Mouse (Mus musculus) kidney, adult 9 months (tissue): ENCODE data around the gene Pcgf2.

ENCODE experiments used
- DNase-seq: peaks from one replicate; pipeline ENCODE4 v3.0.0; 2022

The Pcgf2 gene

DNA sequence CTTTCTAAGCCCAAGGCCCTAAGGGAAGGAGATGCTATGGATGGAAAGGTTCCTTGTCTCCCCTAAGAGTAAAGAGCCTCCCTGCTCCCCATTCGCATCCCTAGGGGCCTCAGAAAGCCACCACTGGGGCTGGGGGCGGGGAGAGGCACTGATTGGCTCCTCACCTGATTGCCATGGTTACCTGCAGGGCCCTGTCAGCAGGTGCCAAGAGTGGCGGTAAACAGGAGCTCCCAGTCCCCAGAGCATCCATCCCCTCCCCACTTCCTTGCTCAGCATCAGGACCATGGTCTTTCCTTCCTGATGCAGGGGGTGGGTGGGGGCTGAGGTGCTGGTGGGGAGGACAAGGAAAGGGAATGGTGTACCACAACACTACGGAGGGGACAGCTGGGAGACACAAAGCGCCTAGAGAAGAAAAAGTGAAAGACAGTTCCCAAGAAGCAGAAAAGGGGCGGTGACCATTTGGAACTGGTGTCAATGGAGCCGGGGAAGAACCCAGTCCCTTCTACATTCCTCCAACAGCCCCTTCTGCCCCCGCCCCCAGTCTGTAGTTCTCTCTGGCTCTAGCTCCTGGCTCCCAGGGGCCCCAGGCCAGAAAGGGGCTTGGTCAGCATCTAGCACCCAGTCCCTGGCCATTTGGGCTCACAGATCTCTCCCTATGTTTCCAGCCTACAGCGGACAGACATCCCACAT is 4.4 kb downstream of the Pcgf2 start:
- DNase-seq: no peak

DNA sequence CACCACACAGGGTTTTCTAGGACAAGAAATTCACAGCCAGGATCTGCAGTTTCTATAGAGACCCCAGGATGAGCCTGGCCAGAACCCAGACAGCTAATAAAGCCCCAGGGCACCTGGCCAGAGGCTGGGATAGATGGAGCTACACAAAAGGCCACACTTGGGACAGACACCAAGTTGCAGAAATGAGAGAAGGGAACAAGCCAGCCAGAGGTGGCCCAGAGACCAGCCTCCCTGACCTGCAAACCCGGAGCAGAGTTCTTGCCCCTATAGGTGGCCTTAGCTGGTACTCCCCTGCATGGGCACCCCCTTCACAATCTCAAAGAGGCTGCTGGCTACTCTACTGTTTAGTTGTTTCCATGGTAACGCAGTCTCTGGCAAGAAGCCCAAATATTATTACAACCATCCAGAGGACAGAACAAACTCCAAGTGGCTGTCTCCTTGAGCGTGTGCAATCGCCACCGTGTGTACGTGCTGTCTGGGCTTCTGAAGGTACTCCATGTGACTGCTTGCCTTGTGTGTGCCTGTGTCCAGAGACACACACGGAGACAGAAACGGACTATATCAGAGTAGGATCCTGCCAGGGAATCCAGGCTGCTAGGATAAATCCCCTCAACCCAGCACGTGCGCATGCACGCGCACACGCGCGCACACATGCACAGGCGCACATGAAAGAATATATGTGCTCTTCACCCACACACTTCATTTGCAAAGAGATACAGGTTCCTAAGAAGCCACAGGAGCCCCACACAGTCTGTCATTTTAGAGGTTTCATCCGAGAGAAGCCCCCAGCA is 5.2 kb downstream of the Pcgf2 start:
- DNase-seq: peak; percentile 66

DNA sequence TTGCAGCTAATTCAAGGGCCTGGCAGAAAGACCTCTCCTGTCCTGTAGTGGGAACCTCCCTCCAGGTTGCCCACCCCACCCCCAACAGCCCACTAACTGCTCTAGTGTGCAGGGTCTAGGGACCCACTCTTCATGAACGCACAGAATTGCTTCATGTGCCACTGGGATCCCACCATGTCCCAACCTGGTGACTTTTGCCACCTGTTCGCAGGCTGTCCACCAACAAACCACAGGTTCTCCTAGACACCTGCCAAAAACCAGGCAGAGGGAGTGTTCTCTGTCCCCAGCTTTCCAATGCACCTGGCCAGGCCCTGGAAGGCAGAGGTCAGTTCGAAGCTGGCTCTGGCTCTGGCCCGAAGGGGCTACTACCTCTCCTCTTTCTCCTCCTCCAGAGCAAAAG is 5.9 kb downstream of the Pcgf2 start:
- DNase-seq: no peak

DNA sequence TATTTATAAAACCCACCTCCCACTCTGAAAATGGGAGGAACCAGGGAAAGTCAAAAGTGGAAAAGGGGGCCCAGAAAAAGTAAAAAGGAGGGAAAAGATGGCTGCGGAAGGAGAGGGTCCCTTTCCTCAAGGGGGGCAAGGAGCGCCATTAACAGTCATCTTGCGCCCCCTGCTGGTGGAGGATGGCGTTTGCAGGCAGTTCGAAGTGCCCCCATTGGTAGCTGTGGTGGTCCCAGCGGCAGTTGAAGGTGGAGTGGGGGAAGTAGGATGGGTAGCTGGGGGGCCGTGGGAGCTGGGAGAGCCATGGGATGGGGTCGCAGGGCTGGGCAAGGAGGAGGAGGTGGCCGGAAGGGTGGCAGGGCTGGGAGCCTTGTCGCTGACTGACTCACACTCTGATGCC is 10.4 kb downstream of the Pcgf2 start:
- DNase-seq: peak; percentile 52

DNA sequence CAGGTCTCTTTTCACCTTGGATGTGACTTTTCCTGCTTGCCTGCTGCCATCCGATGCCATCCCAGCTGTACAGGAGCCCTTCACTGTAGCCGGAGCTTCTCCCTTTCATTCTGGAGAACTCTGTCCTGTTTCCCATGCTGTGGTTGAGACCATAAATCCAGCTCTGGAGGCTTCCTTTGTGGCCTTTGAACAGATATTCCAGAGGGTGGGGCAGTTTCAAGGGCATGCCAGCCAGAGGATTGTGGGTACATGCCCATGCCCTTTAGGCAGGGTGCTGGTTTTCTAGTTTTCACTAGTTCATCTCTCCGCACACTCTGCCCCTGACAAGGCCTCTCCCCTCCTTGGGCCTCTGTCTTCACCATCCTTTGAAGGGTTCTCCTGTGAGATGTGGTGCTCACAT is 13.2 kb downstream of the Pcgf2 start:
- peak; percentile 78 for DNase-seq

DNA sequence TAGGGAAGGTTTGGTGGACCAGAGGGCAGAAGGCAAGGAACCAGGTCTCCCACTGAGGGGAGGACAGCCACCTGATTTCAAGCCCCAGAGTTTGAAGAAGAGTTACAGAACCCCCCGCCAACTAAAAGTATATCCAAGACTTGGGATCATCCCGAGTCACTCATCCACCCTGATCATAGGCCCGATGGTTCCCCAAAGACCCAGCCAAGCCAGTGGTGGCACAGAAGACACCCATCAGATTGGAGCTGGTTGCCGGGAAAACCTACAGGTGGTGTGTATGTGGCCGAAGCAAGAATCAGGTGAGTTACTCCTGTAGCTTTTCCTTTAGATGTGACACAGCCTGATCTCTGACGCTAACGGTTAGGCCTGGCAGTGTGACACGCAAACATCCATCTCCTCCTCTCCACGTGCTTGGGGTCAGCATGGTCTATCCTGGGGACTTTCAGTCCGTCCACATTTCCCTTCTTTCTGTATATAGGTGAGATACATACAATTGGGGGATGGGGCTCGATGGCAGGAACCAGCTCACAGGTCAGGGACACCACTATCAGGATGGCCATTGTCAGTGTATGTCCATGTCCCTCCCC is 13.9 kb downstream of the Pcgf2 start:
- no peak for DNase-seq

DNA sequence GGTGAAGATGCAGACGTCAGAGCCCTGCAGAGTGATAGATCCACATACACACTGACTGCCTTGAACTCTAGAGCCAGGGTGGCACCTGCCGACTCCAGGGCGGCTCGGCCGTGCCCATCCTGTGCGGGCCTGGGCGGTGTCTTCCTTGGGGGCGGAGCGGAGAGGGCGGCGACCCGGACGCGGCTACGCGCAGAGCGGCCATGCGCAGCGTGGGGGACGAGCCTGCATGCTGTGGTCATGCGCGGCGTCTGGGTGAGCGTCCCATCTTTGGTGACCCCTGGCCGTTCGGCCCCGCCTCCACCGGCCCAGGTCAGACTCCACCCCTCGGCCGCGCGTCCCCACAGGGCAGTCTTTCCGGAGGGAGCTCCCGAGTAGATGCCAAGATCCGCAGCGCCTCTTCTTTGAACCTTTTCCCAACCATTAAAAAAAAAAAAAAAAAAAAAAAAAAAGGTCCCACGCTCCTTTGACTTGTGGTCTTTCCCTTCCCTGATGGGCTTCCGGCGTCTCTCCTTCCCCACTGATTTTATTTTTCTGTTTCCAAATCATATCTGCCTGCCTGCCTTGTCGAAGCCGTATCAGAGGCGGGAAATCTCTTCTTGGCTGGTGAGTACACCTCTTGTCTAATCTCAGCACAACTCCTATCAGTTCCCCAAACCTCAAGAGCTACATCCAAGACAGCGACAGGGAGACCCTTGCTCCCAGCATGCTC is 14.5 kb downstream of the Pcgf2 start, which contains the start of gene Cisd3:
Cisd3 (plus strand) TSS at position 214 of the 709 bp plus-strand sequence.
- peak; percentile 98 for DNase-seq

DNA sequence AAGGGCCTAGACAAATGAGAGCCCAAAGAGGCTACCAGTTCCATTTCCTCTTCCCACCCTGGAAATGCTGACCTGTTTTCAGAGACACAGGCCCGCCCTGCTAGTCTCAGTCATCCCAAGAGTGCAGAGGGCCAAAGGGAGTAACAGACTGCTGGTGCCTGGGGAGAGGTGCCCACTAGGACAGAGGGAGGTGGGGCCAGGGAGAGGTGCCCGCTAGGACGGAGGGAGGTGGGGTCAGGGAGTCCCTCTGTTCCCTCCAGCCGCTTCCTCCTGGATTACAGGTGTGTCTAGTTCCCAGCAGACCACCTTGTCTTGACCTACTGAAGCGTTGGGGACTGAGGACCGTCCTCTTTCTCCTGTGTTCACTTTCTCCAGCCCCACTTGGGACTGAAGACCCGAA is 15.5 kb downstream of the Pcgf2 start:
- peak; percentile 34 for DNase-seq

DNA sequence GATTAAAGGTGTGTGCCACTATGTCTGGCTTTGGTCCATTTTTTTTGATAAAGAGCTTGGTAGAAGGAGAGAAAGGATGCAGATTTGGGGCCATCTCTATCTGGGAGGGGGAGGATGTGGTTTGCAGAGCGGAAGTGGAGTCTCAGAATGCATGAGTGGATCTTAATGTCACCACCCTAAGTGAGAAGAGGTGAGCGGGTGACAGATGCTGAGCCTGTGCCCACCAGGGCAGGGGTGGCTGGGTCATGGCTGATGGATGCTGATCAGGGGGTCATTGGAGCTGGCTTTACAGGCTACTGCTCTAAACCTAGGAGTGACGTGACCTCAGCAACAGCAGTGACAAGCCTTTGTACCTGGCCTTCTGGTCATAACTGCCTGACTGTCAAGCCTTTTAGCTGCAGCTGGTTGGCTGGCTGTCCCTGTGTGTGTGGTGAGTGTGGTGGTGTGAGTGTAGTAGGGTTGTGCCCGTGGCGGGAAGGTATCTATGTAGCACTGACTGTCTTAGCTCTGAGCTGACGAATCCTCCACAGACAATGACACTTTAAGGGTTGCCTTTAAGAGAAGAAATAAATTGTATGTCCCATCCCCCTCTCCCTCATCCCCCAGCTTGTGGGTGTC is 16.1 kb downstream of the Pcgf2 start:
- no peak for DNase-seq

DNA sequence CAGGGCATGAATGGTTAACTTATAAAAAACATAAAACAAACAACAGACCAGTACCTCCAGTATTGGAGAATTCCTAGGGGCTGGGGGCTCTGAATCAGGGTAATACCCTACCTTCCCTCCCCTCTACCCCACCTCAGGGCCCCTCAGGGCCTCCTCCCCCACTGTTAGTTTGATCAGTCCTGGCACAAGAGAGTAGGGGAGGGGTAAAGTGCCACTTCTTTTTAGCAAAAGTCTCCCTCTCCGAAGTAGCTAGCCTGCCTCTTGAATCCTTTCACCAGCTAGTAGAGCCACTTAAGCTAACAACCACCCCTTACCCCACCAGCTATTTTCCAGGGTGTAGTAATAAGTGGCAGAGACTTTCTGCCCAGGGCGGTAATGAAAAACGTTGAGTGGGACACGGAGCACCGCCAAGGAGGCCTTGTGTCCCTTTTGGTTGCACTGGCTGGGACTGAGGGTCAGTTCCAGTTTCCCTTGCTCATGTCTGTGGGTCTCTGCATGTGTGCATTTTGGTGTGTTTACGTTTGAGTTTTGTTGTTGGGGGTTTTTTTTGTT is 17.7 kb downstream of the Pcgf2 start:
- DNase-seq: no peak

DNA sequence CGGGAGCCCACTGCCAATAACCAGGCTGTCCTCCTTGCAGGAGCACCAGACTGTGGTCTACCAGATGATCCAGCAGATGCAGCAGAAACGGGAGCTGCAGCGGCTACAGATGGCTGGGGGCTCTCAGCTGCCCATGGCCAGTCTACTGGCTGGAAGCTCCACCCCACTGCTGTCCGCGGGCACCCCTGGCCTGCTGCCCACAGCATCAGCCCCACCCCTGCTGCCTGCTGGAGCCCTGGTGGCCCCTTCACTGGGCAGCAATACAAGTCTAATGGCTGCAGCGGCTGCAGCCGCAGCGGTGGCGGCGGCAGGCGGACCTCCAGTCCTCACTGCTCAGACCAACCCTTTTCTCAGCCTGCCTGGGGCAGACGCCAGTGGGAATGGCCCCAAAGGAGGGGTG is 19.9 kb downstream of the Pcgf2 start:
- DNase-seq: no peak

DNA sequence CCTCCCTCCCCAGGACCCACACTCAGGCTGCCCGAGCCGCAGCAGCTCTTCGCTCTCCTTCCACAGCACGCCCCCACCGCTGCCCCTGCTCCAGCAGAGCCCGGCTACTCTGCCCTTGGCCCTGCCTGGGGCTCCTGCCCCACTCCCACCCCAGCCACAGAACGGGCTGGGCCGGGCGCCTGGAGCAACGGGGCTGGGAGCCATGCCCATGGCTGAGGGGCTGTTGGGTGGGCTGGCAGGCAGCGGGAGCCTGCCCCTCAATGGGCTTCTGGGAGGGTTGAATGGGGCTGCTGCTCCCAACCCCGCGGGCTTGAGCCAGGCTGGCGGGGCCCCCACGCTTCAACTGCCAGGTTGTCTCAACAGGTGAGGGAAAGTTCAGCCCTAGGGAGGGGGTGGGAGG is 22.0 kb downstream of the Pcgf2 start:
- DNase-seq: no peak

DNA sequence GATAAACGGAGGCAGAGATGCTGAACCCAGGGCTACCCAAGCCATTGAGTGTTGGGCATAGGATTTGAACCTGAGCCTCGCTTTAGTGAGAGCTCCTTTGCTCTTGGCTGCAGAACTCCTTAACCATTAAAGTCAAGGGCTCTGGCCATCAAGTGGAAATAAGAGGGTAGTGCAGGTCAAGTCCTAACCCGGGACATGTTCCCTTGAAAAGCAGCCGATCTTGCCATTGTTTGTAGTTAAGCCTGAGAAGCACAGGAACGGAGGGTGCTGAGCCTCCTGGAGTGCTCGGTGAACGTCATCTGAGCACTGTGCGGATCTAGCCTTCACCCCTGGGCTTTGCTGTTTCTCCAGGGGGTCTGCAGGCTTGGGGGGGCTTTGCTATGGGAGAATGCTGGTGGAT is 22.5 kb downstream of the Pcgf2 start:
- DNase-seq: no peak

DNA sequence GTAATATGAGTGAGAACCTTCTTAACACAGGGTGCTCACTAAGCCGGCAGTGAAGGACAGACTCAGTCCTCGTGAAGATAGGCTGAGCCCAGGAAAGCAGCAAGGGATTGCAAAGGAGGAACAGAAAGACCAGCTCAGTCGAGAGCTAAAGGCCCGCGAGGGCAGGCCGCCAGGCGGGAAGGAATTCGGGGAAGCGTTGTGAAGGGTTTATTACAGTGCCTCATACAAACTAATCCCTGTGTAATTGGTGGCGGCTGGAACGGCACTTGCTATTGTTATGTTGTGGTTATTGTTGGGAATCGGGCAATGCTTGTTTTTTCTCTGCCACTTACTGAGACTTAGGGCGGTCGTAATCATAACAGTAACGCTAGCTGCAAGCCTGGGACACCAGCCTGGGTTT is 22.9 kb downstream of the Pcgf2 start:
- no peak for DNase-seq

DNA sequence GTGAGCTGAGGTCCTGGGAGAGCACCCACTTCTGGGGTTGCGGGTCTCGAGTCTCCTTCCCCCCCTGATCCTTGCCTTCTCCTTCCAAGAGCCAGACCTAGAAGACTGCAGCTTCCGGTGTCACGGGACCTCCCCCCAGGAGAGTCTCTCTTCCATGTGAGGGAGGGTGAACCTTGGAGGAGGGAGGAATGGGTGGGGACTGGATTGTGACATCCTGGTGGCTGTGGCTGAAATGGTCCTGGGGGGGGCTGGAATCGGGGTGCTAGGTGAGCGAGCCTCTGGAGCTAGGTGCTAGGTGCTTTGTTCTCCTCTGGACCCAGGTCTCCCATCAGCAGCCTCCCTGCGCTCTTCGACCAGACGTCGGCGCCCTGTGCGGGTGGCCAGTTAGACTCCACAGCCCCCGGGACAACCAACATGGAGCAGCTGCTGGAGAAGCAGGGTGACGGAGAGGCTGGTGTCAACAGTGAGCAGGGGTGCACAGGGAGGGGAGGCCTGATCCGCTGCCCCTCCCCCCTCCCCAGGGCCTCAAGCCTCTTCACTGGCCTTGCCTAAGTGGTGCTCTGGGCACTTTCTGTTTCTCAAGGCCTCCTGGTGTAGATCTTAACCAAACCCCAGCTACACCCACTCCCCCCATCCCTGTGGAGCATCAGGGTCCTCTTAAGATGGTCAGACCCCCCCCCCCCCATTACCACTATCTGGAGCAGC is 24.1 kb downstream of the Pcgf2 start:
- DNase-seq: no peak

DNA sequence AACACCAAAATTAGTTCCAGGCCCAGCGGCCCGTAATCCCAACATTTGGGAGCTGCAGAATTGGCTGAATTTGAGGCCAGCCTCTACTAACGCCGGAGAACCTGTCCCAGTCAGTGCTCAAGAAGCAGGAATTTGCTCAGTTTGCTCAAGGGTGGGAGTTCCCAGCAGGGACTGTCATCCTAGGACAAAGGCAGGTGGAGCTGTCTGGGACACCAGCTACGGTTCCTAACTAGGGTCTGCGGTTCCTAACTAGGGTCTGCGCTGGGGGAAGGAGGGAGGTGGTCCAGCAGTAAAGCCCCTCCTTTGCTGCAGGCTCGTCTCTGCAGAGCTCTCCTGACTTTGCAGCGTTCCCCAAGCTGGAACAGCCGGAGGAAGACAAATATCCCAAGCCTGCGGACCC is 27.1 kb downstream of the Pcgf2 start:
- DNase-seq: no peak

DNA sequence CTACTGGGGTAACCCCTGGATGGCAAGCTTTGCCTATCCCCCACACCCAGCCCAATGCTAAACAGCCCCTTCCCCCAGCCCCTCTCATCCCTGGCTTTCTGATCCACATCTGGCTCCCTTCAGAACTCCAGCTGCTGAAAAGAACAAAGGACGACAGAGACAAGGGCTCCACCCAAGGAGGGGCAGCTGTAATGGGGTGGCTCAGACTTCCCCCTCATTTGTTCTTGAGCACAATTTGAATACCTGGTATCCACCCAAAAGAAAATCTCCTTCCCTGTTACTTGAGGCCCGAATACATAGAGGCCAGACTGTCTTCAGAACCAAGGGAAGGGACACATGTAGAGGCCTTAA is 29.1 kb downstream of the Pcgf2 start:
- no peak for DNase-seq

DNA sequence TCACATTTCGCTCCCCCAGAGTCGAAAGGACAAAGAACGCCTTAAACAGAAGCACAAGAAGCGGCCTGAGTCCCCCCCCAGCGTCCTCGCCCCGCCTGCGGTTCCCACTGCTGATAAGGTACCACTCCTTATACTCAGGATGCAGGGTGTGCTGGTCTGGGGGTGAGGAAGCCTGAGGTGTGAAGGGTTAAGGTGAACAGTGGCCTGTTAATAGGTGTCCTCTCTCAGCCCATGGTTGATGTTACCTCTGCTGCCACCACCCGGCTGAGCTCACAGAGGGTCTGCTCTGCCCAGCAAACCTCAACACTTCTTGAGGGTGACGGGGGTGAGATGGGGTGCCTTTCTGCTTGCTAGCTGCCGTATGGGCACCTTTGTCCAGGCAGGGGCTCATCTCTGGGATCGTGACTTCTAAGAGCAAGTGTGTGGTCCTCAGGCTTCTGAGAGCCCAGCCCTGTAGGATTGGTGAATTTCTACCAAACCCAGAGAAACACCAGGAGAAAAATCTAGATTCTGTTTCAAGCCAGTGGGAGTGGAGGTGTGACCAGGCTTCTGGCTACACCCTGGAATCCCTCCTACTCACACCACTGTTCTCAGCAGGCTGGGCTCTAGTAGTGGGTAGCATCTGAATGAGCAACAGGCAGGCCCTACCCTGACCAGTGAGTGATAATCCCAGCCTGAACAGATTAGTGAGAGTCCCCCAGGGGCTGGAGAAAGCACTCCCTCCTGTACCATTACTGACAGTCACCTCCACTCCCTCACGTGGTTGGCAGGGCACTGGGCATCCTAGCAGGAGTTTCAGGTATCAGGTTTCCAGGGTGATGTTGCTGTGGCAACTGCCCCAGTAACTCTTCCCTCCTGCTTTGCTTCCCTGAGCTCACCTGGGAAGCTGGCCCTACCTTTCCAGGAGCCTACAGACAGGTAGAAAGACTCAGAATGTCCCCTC is 29.8 kb downstream of the Pcgf2 start:
- no peak for DNase-seq

DNA sequence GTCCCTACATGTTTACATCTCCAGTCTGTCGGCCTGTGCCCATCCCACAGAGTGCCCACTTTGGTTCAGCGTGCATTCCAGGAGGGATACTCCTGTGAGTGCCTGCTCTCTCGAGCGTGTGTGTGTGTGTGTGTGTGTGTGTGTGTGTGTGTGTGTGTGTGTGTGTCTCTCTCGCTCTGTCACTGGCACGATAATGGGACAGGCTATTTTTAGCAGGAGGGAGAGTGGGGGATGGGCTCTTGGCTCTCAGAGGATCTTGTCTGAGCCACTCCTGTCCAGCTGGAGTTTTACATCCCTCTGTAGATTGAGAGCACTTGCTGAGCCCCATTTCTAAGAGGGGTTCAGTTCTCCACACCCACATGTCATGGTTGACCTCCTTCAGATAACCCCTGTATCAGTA is 30.5 kb downstream of the Pcgf2 start:
- peak; percentile 55 for DNase-seq

DNA sequence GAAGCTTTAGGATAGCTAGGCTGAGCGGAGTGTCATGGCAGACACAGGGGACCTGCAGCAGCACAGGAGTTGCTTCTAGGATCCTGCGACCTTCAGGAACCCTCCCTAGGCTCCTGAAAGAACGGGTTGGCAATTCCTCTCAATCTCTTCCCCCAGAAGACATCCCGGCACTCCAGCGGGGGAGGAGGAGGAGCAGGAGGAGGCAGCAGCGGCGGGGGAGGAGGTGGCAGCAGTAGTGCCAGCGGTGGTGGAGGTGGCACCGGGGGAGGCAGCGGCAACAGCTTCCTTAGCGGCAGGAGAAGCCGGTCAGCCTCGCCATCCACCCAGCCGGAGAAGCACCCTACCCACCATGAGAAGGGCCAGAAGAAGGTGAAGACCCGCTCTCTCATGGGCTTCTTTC is 31.0 kb downstream of the Pcgf2 start:
- DNase-seq: no peak

DNA sequence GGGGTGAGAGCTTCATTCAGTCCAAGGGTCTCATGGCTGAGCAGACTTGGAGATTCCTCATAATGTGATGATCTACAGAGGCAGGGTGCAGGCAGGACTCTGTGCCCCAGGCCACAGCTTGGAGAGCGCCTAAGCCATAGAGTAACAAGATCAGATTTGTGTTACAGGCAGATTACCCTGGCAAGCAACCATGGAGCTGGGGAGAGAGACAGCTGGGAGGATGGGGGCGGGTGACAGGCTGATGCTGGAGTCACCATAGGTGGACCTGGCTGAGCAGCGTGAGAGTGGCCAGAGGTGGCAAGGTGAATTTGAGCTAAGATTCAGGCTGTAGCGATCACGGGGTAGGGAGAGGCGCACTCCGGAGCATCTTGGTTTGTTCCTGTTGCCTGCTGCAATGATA is 32.1 kb downstream of the Pcgf2 start:
- DNase-seq: no peak
